Mouse (Mus musculus) liver, embryonic 12.5 days (tissue): ENCODE measurements around the gene Macrod2. TPM values are rescaled to one million over a fixed set of nuclear protein-coding genes. Genes with fewer than 3 reads are reported as not detected.

ENCODE experiments used
- ATAC-seq: fragments of 200-750 bp; cut with Nextera tagmentation; 2 replicates; pipeline ENCODE4 v1.8.0; 2017; ENCODE audit warnings: moderate number of reproducible peaks, mild to moderate bottlenecking, moderate library complexity
- H3K27ac ChIP-seq: fragments of 300-500 bp; sonication (generic); 2 replicates; pipeline ENCODE4 v1.5.1; 2016; ENCODE audit warnings: mild to moderate bottlenecking
- H3K27me3 ChIP-seq: fragments of 300-500 bp; sonication (generic); replicated peaks from 2 replicates; pipeline ENCODE4 v1.6.1; 2016; ENCODE audit warnings: mild to moderate bottlenecking, moderate library complexity
- H3K36me3 ChIP-seq: fragments of 300-500 bp; sonication (generic); 2 replicates; pipeline ENCODE4 v1.6.1; 2016; ENCODE audit warnings: mild to moderate bottlenecking, moderate library complexity
- H3K4me1 ChIP-seq: fragments of 300-500 bp; sonication (generic); 2 replicates; pipeline ENCODE4 v1.6.1; 2016
- H3K4me2 ChIP-seq: fragments of 300-500 bp; sonication (generic); 2 replicates; pipeline ENCODE4 v1.6.1; 2016; ENCODE audit warnings: mild to moderate bottlenecking, moderate library complexity
- H3K4me3 ChIP-seq: fragments of 300-500 bp; sonication (generic); 2 replicates; pipeline ENCODE4 v1.5.1; 2016; ENCODE audit warnings: mild to moderate bottlenecking, moderate library complexity
- H3K9ac ChIP-seq: fragments of 300-500 bp; sonication (generic); 2 replicates; pipeline ENCODE4 v1.6.1; 2016; ENCODE audit warnings: mild to moderate bottlenecking, moderate library complexity
- H3K9me3 ChIP-seq: fragments of 300-500 bp; sonication (generic); replicated peaks from 2 replicates; pipeline ENCODE4 v1.6.1; 2016; ENCODE audit warnings: mild to moderate bottlenecking, moderate library complexity
- WGBS: fragments of 180-500 bp; shearing (Covaris S2); methylation state at CpG from one replicate; pipeline ENCODE4 v1.1.7; 2016; ENCODE audit not compliant: insufficient replicate concordance; 5-methylcytosine and 5-hydroxymethylcytosine counted together
- polyA plus RNA-seq: library from polyadenylated mRNA; unstranded; fragments of >200 nt; fragmentation: Nextera tagmentation; extraction: Ambion mirVana; gene quantifications from 2 replicates; pipeline ENCODE4 v1.2.1, GENCODE M21; 2016

The Macrod2 gene
- polyA plus RNA-seq, 1 experiment from 2014 or later = 11.3 TPM

GRCm38 (mm10) chr2:141664051-141664450, 1268.9 kb downstream of the Macrod2 start:
- H3K9ac ChIP-seq = no peak overlapping the region
- H3K9me3 ChIP-seq = no peaks in the 10 kb centered on the region
- H3K4me3 ChIP-seq = no peak overlapping the region
- no peaks in the 10 kb centered on the region for H3K27me3 ChIP-seq
- no peak for ATAC-seq
- H3K27ac ChIP-seq = no peak overlapping the region
- H3K36me3 ChIP-seq = no peaks in the 10 kb centered on the region
- H3K4me2 ChIP-seq = no peak overlapping the region
- no peaks in the 10 kb centered on the region for H3K4me1 ChIP-seq

- Histone ChIP-seq H3K27me3 (no peaks in the 10 kb centered on the region), H3K9ac (no peak overlapping the region), H3K4me2 (no peak overlapping the region), H3K9me3 (no peaks in the 10 kb centered on the region), H3K4me3 (no peak overlapping the region), H3K4me1 (no peaks in the 10 kb centered on the region), H3K27ac (no peak overlapping the region), H3K36me3 (no peaks in the 10 kb centered on the region)
- ATAC-seq = no peak
- WGBS = 66% methylated on average over 3 of the region's 3 CpGs
These were observed 1277.7 kb downstream of the Macrod2 start for GRCm38 (mm10) chr2:141672814-141673213.

- Histone ChIP-seq H3K9me3 (no peaks in the 10 kb centered on the region), H3K27ac (no peak overlapping the region), H3K9ac (no peak overlapping the region), H3K27me3 (no peaks in the 10 kb centered on the region), H3K4me3 (no peak overlapping the region), H3K4me2 (no peak overlapping the region), H3K4me1 (no peaks in the 10 kb centered on the region), H3K36me3 (no peaks in the 10 kb centered on the region)
- WGBS = 75% methylated on average over 8 of the region's 8 CpGs
- ATAC-seq = no peak
These were observed 1278.3 kb downstream of the Macrod2 start for GRCm38 (mm10) chr2:141673405-141673804.

- WGBS = 61% methylated on average over 3 of the region's 3 CpGs
- no peak overlapping the region for H3K4me3 ChIP-seq
- ATAC-seq = no peak
- H3K27me3 ChIP-seq = no peaks in the 10 kb centered on the region
- H3K36me3 ChIP-seq = no peaks in the 10 kb centered on the region
- no peak overlapping the region for H3K27ac ChIP-seq
- H3K4me2 ChIP-seq = no peak overlapping the region
- H3K9ac ChIP-seq = no peak overlapping the region
- H3K9me3 ChIP-seq = no peaks in the 10 kb centered on the region
- no peaks in the 10 kb centered on the region for H3K4me1 ChIP-seq
These were observed 1302.4 kb downstream of the Macrod2 start for GRCm38 (mm10) chr2:141697541-141697940.

- H3K4me2 ChIP-seq = no peak overlapping the region
- H3K4me1 ChIP-seq = no peaks in the 10 kb centered on the region
- H3K27me3 ChIP-seq = no peaks in the 10 kb centered on the region
- H3K9me3 ChIP-seq = no peaks in the 10 kb centered on the region
- H3K9ac ChIP-seq = no peak overlapping the region
- 70% methylated on average over 4 of the region's 4 CpGs for WGBS
- no peak overlapping the region for H3K4me3 ChIP-seq
- H3K36me3 ChIP-seq = no peaks in the 10 kb centered on the region
- H3K27ac ChIP-seq = no peak overlapping the region
- ATAC-seq = no peak
These were observed 1303.2 kb downstream of the Macrod2 start for GRCm38 (mm10) chr2:141698320-141698719.

GRCm38 (mm10) chr2:141700759-141701452, 1305.8 kb downstream of the Macrod2 start:
- no peak overlapping the region for H3K4me3 ChIP-seq
- WGBS = 59% methylated on average over 7 of the region's 7 CpGs
- H3K4me2 ChIP-seq = no peak overlapping the region
- no peaks in the 10 kb centered on the region for H3K36me3 ChIP-seq
- H3K9ac ChIP-seq = no peak overlapping the region
- H3K27me3 ChIP-seq = no peaks in the 10 kb centered on the region
- H3K27ac ChIP-seq = no peak overlapping the region
- ATAC-seq = no peak
- no peaks in the 10 kb centered on the region for H3K9me3 ChIP-seq
- H3K4me1 ChIP-seq = no peaks in the 10 kb centered on the region

GRCm38 (mm10) chr2:141711785-141712184, 1316.7 kb downstream of the Macrod2 start:
- no peak overlapping the region for H3K9ac ChIP-seq
- no peak overlapping the region for H3K4me2 ChIP-seq
- no peak overlapping the region for H3K4me3 ChIP-seq
- H3K9me3 ChIP-seq = no peaks in the 10 kb centered on the region
- ATAC-seq = no peak
- H3K36me3 ChIP-seq = no peaks in the 10 kb centered on the region
- no peak overlapping the region for H3K27ac ChIP-seq
- WGBS = 56% methylated on average over 2 of the region's 2 CpGs
- no peaks in the 10 kb centered on the region for H3K4me1 ChIP-seq
- H3K27me3 ChIP-seq = no peaks in the 10 kb centered on the region

- H3K9ac ChIP-seq = no peak overlapping the region
- no peaks in the 10 kb centered on the region for H3K9me3 ChIP-seq
- H3K4me3 ChIP-seq = no peak overlapping the region
- no peaks in the 10 kb centered on the region for H3K4me1 ChIP-seq
- H3K27me3 ChIP-seq = no peaks in the 10 kb centered on the region
- H3K27ac ChIP-seq = no peak overlapping the region
- no peaks in the 10 kb centered on the region for H3K36me3 ChIP-seq
- H3K4me2 ChIP-seq = no peak overlapping the region
- 66% methylated on average over 4 of the region's 4 CpGs for WGBS
- ATAC-seq = no peak
These were observed 1317.2 kb downstream of the Macrod2 start for GRCm38 (mm10) chr2:141712265-141712664.

GRCm38 (mm10) chr2:141715061-141715460, 1320.0 kb downstream of the Macrod2 start:
- H3K27me3 ChIP-seq = no peaks in the 10 kb centered on the region
- H3K9me3 ChIP-seq = no peaks in the 10 kb centered on the region
- no peak overlapping the region for H3K4me2 ChIP-seq
- H3K9ac ChIP-seq = no peak overlapping the region
- no peak for ATAC-seq
- H3K4me3 ChIP-seq = no peak overlapping the region
- no peaks in the 10 kb centered on the region for H3K36me3 ChIP-seq
- no peak overlapping the region for H3K27ac ChIP-seq
- no peaks in the 10 kb centered on the region for H3K4me1 ChIP-seq
- WGBS = 70% methylated on average over 3 of the region's 3 CpGs

GRCm38 (mm10) chr2:141722531-141722930, 1327.4 kb downstream of the Macrod2 start:
- Histone ChIP-seq H3K4me3 (no peak overlapping the region), H3K4me1 (no peaks in the 10 kb centered on the region), H3K9me3 (no peaks in the 10 kb centered on the region), H3K36me3 (no peaks in the 10 kb centered on the region), H3K4me2 (no peak overlapping the region), H3K27me3 (no peaks in the 10 kb centered on the region), H3K9ac (no peak overlapping the region), H3K27ac (no peak overlapping the region)
- no peak for ATAC-seq
- 62% methylated on average over 3 of the region's 3 CpGs for WGBS

- ATAC-seq = no peak
- WGBS = 56% methylated on average over 4 of the region's 4 CpGs
- H3K9me3 ChIP-seq = no peaks in the 10 kb centered on the region
- no peak overlapping the region for H3K27ac ChIP-seq
- no peak overlapping the region for H3K4me3 ChIP-seq
- H3K4me2 ChIP-seq = no peak overlapping the region
- no peaks in the 10 kb centered on the region for H3K27me3 ChIP-seq
- no peaks in the 10 kb centered on the region for H3K36me3 ChIP-seq
- no peaks in the 10 kb centered on the region for H3K4me1 ChIP-seq
- no peak overlapping the region for H3K9ac ChIP-seq
These were observed 1333.9 kb downstream of the Macrod2 start for GRCm38 (mm10) chr2:141728998-141729397.

GRCm38 (mm10) chr2:141736685-141737456, 1341.8 kb downstream of the Macrod2 start:
- Histone ChIP-seq H3K27ac (no peak overlapping the region), H3K9me3 (no peaks in the 10 kb centered on the region), H3K9ac (no peak overlapping the region), H3K4me2 (no peak overlapping the region), H3K27me3 (no peaks in the 10 kb centered on the region), H3K4me1 (no peaks in the 10 kb centered on the region), H3K4me3 (no peak overlapping the region), H3K36me3 (no peaks in the 10 kb centered on the region)
- no peak for ATAC-seq
- 62% methylated on average over 5 of the region's 5 CpGs for WGBS
